In the genomic region with DNA sequence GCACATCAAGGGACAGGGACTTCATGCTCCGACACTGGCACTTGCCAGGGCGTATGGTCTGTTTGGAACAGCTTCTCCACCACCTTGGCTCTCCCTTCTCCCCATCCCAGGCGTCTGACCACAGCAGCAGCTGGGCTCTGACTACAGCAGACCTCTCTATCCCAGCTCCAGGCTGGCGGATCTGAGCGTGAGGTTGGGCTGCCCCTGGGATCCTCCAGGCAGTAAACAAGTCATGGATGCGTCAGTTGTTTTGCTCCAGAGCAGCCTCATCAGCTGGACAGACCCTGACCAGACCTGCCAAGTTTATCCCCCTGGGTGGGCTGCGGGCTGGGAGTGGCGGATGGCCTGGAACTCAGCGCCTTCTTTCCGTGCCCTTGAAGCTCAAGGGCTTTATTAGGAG, we compare ENCODE assay signal across 9 mouse cellular contexts.
A peak's percentile ranks its signal among the peaks of the same experiment; 100 is the strongest.
DNase-seq lines count a peak whose midpoint lies in the region; ATAC-seq and TF ChIP-seq lines count a peak whose summit lies in the region.
"Had no signal": no experiment of that assay in that cellular context is flagged by ENCODE, and none has a peak within 500 bp of the region (broad histone marks: within the 10 kb centered on the region; RNA-seq: fewer than 3 reads in every experiment).

No protein-coding gene starts in this region.

- no peak for TF ChIP-seq CTCF in liver, postnatal 0 days (IDR thresholded peaks at IDR 0.05; ENCODE audit: low read depth)

- no peaks in the 10 kb centered on the region for H3K9me3 ChIP-seq in hindbrain, embryonic 15.5 days
- no peaks in the 10 kb centered on the region for H3K9me3 ChIP-seq in hindbrain, embryonic 11.5 days (ENCODE audit: control insufficient read depth, low read length)
- H3K9me3 ChIP-seq in intestine, embryonic 14.5 days (ENCODE audit: control insufficient read depth, low read length): no peaks in the 10 kb centered on the region
- no peaks in the 10 kb centered on the region for H3K9me3 ChIP-seq in liver, postnatal 0 days (ENCODE audit: low read length)
- H3K9me3 ChIP-seq: forebrain, embryonic 12.5 days had no signal

- H3K27ac ChIP-seq in hindbrain, embryonic 15.5 days (replicated peaks): 0 out of 2 replicates have a peak overlapping the region, but pooled peaks have one; percentile 23
- H3K27ac ChIP-seq in hindbrain, embryonic 11.5 days (ENCODE audit: low read depth, low read length): no peak overlapping the region
- H3K27ac ChIP-seq in intestine, embryonic 14.5 days (ENCODE audit: low read depth): 0 out of 2 replicates have a peak overlapping the region, but pooled peaks have one; percentile 29
- H3K27ac ChIP-seq in liver, postnatal 0 days (ENCODE audit: low read depth): no peak overlapping the region
- H3K27ac ChIP-seq: forebrain, embryonic 12.5 days had no signal

- no peak overlapping the region for H3K4me3 ChIP-seq in hindbrain, embryonic 15.5 days
- no peak overlapping the region for H3K4me3 ChIP-seq in hindbrain, embryonic 11.5 days (ENCODE audit: low read depth, low read length)
- no peak overlapping the region for H3K4me3 ChIP-seq in intestine, embryonic 14.5 days (ENCODE audit: low read depth, low read length)
- H3K4me3 ChIP-seq in liver, postnatal 0 days (ENCODE audit: low read depth, low read length): no peak overlapping the region
- H3K4me3 ChIP-seq: forebrain, embryonic 12.5 days had no signal

- no peak overlapping the region for H3K9ac ChIP-seq in hindbrain, embryonic 15.5 days
- H3K9ac ChIP-seq in hindbrain, embryonic 11.5 days (ENCODE audit: low read depth, low read length): no peak overlapping the region
- no peak overlapping the region for H3K9ac ChIP-seq in intestine, embryonic 14.5 days (ENCODE audit: low read length)
- H3K9ac ChIP-seq in liver, postnatal 0 days (replicated peaks): no peak overlapping the region
- H3K9ac ChIP-seq: forebrain, embryonic 12.5 days had no signal

- TF ChIP-seq EP300 in liver, postnatal 0 days (IDR thresholded peaks at IDR 0.05; ENCODE audit: low read depth): no peak

- WGBS in hindbrain, embryonic 15.5 days: 52% methylated on average over 10 of the region's 10 CpGs
- 70% methylated on average over 10 of the region's 10 CpGs for WGBS in hindbrain, embryonic 11.5 days
- WGBS in intestine, embryonic 14.5 days: 32% methylated on average over 10 of the region's 10 CpGs
- WGBS in liver, postnatal 0 days (ENCODE audit: insufficient replicate concordance): 74% methylated on average over 10 of the region's 10 CpGs

- H3K27me3 ChIP-seq in hindbrain, embryonic 15.5 days: no peaks in the 10 kb centered on the region
- no peaks in the 10 kb centered on the region for H3K27me3 ChIP-seq in hindbrain, embryonic 11.5 days (ENCODE audit: control insufficient read depth, insufficient read depth, low read length)
- H3K27me3 ChIP-seq in intestine, embryonic 14.5 days (replicated peaks; ENCODE audit: control insufficient read depth, insufficient read depth, low read length): no peaks in the 10 kb centered on the region
- no peaks in the 10 kb centered on the region for H3K27me3 ChIP-seq in liver, postnatal 0 days (ENCODE audit: insufficient read depth, low read length)
- H3K27me3 ChIP-seq: forebrain, embryonic 12.5 days had no signal

- no peak overlapping the region for H3K4me2 ChIP-seq in hindbrain, embryonic 15.5 days
- H3K4me2 ChIP-seq in hindbrain, embryonic 11.5 days (replicated peaks; ENCODE audit: low read depth, low read length): no peak overlapping the region
- H3K4me2 ChIP-seq in intestine, embryonic 14.5 days (ENCODE audit: low read length): no peak overlapping the region
- no peak overlapping the region for H3K4me2 ChIP-seq in liver, postnatal 0 days (ENCODE audit: low read depth, low read length)
- H3K4me2 ChIP-seq: forebrain, embryonic 12.5 days had no signal

- ATAC-seq in hindbrain, embryonic 15.5 days (ENCODE audit: low FRiP score, low read depth): no peak
- no peak for ATAC-seq in hindbrain, embryonic 11.5 days (ENCODE audit: low FRiP score)
- ATAC-seq in intestine, embryonic 14.5 days (replicated peaks; ENCODE audit: low FRiP score, low TSS enrichment, low read depth): no peak
- no peak for ATAC-seq in granulocyte monocyte progenitor cell, adult 5-6 weeks (replicated peaks; ENCODE audit: poor library complexity, severe bottlenecking)
- ATAC-seq in liver, postnatal 0 days: no peak

- no peak for DNase-seq in hindbrain, embryonic 11.5 days (ENCODE audit: low spot score)
- peak; percentile 65 to 75 for DNase-seq in urinary bladder, postnatal 4 days (ENCODE audit: low spot score in 2 of 2)
- no peak for DNase-seq in urinary bladder, adult 2 months (ENCODE audit: low spot score)
- DNase-seq in intestine, embryonic 14.5 days (ENCODE audit: low spot score): peak; percentile 52
- no peak for DNase-seq in Muller cell, postnatal 12 days (ENCODE audit: inconsistent ontology term)
- DNase-seq in liver, postnatal 0 days: no peak

- H3K4me1 ChIP-seq in hindbrain, embryonic 15.5 days (replicated peaks): 0 out of 2 replicates have a peak, but pooled peaks cover 5% of the 10 kb centered on the region
- H3K4me1 ChIP-seq in hindbrain, embryonic 11.5 days (replicated peaks; ENCODE audit: control insufficient read depth, insufficient read depth, low read length): no peaks in the 10 kb centered on the region
- peaks cover 18% of the 10 kb centered on the region for H3K4me1 ChIP-seq in intestine, embryonic 14.5 days (replicated peaks; ENCODE audit: control insufficient read depth, insufficient read depth, low read length)
- H3K4me1 ChIP-seq in liver, postnatal 0 days (ENCODE audit: insufficient read depth): no peaks in the 10 kb centered on the region

- H3K36me3 ChIP-seq in hindbrain, embryonic 15.5 days: peaks cover 21% of the 10 kb centered on the region
- H3K36me3 ChIP-seq in hindbrain, embryonic 11.5 days (ENCODE audit: control insufficient read depth, insufficient read depth, low read length): no peaks in the 10 kb centered on the region
- 0 out of 2 replicates have a peak, but pooled peaks cover 7% of the 10 kb centered on the region for H3K36me3 ChIP-seq in intestine, embryonic 14.5 days (ENCODE audit: control insufficient read depth, insufficient read depth, low read length)
- H3K36me3 ChIP-seq in liver, postnatal 0 days (replicated peaks; ENCODE audit: insufficient read depth, low read length): no peaks in the 10 kb centered on the region

Comparison
In these comparisons a context has a peak if more than half of its experiments do, and no peak if none do; other contexts are left out.
1. H3K27ac ChIP-seq: peak in hindbrain, embryonic 15.5 days (single experiment) and intestine, embryonic 14.5 days (single experiment); none in hindbrain, embryonic 11.5 days (single experiment) and liver, postnatal 0 days (single experiment).
2. DNase-seq: peak in urinary bladder, postnatal 4 days (2 of 2) and intestine, embryonic 14.5 days (single experiment); none in hindbrain, embryonic 11.5 days (single experiment), urinary bladder, adult 2 months (single experiment), Muller cell, postnatal 12 days (single experiment) and liver, postnatal 0 days (single experiment).